Mouse (Mus musculus) urinary bladder, postnatal 36 days (tissue): ENCODE measurements around the gene Pcdh19.
"Not testable (repeated sequence)": the region's sequence is repeated elsewhere in the genome, so short reads cannot be mapped to it uniquely, and the experiment has no call there.

Experiments
- DNase-seq, 2 experiments: peaks; one replicate each; pipeline ENCODE4 v3.0.0; 2022; ENCODE audit warnings: low spot score in 2 of 2, mixed read lengths in 1 of 2

Gene Pcdh19

GRCm38 (mm10) chrX:133688840-133689239, at the start of gene Pcdh19:
TSS of gene Pcdh19 (minus strand) at chrX:133688987.
- peak; percentile 31 to 78 for DNase-seq

GRCm38 (mm10) chrX:133735871-133736270, 47.1 kb upstream of the Pcdh19 start:
- DNase-seq = no peak

GRCm38 (mm10) chrX:133734984-133735383, 46.2 kb upstream of the Pcdh19 start:
- DNase-seq = peak; percentile 5 to 19

- no peak for DNase-seq
Observed at GRCm38 (mm10) chrX:133721517-133721916, 32.7 kb upstream of the Pcdh19 start.

DNA sequence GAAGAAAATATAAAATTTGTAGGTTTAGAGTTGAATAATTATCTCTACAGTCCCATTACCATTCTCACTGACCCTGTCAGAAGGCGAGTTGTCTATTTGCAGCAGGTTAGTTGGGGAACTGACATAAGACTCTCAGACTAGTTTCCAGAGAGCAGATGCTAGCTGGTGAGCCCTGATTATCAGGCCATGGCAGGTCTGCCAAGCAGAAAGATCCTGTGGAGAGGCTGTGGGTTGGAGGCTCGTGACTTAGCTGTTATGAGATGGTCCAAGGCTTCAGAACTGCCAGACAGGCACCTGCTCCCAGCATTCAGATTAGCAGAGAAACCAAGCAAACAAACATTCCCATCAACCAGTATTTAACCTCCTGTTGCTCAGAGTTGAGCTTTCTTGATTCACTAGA, 21.8 kb upstream of the Pcdh19 start:
- no peak for DNase-seq

DNA sequence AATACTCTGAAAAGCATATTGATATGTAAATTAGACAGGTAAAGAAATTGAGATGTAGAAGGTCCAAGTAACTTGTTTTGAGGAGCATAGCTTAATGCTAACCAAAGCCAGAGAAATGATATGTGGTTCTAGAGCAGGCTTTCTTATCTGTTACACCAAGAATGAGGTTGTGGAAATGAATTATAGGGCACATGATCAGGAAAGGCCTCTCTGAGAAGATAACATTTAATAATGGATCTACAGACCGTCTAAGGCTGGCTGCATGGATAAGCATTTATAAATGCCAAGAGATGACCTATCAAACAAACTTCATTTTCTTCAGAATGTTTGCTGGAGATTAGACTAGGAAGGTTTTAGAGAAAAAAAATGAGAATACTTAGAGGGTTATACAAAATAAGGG, 14.1 kb upstream of the Pcdh19 start:
- DNase-seq = no peak

DNA sequence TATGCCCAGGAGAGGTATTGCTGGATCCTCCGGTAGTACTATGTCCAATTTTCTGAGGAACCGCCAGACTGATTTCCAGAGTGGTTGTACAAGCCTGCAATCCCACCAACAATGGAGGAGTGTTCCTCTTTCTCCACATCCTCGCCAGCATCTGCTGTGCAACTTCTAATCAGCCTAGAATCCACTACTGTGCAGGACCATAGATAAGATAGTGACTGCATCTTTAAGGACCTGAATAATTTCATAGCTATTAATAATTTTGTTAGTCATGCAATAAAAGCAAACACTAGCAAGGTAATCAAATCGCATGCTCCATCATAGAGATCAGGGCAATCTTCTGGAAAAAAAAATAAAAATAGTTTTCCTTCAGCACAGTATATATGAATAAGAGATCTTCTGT, 9.1 kb upstream of the Pcdh19 start:
- not testable (repeated sequence) for DNase-seq

GRCm38 (mm10) chrX:133696461-133696860, 7.7 kb upstream of the Pcdh19 start:
- DNase-seq = no peak

GRCm38 (mm10) chrX:133693037-133693760, 4.4 kb upstream of the Pcdh19 start:
- DNase-seq = no peak

DNA sequence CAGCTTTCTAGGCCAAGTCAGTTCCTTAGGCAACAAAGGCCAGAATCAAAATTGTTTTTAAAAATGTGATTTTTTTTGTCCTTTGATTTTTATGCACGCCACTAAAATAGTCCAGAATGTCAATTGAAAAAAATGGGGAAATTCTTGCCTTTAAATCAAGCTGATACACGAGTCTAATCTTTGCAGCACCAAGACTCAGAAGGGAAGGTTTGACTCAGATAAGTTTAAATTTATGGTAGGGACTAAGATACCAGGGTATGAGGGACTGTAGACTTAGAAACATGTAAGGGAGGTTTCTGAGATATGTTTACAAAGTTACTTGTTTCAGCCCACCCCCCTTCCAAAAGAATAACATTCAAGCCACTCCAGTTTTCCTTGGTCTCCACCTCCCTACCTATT, 3.6 kb upstream of the Pcdh19 start:
- no peak for DNase-seq

GRCm38 (mm10) chrX:133691581-133692391, 3.0 kb upstream of the Pcdh19 start:
- DNase-seq = no peak

- no peak for DNase-seq
Observed at GRCm38 (mm10) chrX:133690822-133691221, 2.0 kb upstream of the Pcdh19 start.

GRCm38 (mm10) chrX:133689576-133690250, 926 bp upstream of the Pcdh19 start:
- no peak for DNase-seq

GRCm38 (mm10) chrX:133688156-133688555, 631 bp downstream of the Pcdh19 start:
- DNase-seq = no peak

DNA sequence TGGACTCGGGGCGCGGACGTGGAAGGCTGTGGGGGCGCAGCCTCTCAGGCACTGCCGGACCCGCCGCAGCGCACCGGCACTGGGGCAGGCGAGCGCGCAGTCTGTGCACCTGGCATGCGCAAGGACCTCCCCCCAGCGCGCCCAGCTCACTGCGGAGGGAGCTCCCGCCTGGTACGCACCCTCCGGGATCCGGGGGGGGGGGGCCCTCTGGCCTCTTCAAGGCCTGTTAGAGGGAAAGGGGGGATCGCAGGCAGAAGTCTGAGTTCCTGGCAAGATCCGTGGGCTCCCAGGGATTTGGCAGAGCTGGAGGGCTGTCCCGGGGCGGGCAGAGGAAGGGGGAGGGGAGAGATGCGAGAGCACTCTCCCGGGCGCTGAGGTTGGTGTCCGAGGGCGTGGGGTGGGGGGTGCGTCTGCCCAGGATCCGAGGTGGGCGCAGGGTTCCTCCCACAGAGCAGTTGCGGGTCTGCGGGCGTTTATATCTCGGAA, 1.1 kb downstream of the Pcdh19 start:
- DNase-seq = no peak

GRCm38 (mm10) chrX:133686533-133687311, 2.1 kb downstream of the Pcdh19 start:
- no peak for DNase-seq

DNA sequence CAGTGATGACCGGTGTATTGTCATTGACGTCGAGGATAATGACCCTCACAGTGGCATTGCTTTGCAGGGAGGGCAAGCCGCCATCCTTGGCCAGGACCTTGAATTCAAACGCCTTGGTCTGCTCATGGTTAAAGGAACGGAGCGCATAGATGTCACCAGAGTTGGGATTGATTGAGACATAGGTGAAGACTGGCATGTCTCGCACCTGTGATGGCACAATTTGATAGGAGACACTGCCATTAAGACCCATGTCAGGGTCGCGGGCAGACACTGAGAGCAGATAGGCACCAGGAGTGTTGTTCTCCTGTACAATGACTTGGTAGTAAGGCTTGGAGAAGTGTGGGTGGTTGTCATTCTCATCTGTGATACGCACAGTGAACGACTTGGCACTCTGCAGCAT, 3.2 kb downstream of the Pcdh19 start:
- DNase-seq = no peak

- DNase-seq = no peak
Observed at GRCm38 (mm10) chrX:133683961-133684360, 4.8 kb downstream of the Pcdh19 start.

DNA sequence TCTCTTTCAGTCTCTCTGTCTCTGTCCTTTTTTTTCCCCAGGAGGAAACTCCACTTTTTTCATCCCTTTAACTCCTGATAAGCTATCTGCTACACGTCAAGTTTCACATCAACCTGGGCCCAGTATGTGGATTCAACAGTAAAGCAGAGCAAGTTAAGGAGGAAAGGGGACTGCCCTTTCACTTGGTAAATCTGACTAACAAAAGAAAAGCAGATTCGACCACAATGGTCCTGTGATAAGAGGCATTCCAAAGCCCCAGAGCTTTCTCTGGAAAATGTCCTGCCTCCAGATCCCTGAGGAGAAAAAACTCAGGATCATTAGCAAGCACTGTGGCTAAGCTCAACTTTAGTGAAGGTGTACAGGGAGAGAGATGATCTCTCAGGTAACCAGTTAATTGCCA, 13.7 kb downstream of the Pcdh19 start:
- DNase-seq = no peak

GRCm38 (mm10) chrX:133673796-133674195, 15.0 kb downstream of the Pcdh19 start:
- DNase-seq = no peak

DNA sequence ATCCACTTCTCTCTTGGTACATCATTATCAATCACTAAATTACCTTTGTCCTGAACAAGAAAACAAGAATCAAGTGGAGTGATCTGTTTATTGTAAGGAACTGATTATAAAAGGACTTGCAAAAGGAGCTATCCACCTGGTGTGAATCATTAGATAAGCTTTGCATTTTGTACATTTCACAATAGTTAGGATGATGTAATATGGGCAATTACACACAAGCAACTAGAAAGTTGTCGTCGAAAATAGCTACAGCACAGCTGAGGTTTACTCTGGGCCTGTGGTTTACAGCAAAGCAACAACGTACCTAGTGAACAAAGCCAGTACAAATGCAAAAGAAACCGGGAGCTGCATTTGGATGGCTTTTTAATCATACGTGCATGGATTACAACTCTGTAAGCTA, 28.7 kb downstream of the Pcdh19 start:
- no peak for DNase-seq
